Mouse (Mus musculus) kidney, adult 2 months (tissue): ENCODE data around the gene Btn1a1. TPM values are rescaled to one million over a fixed set of nuclear protein-coding genes. Genes with fewer than 3 reads are reported as not detected.
A peak's percentile ranks its signal among the peaks of the same experiment; 100 is the strongest.

Experiments
- DNase-seq: peaks from one replicate; pipeline ENCODE4 v3.0.0; 2021
- H3K27ac ChIP-seq: fragments of 200-500 bp; 2 replicates; pipeline ENCODE4 v1.5.1; 2012; ENCODE audit warnings: low read depth, low read length, control low read depth, inconsistent platforms; ENCODE audit not compliant: insufficient read depth
- H3K27me3 ChIP-seq: fragments of 200-500 bp; replicated peaks from 2 replicates; pipeline ENCODE4 v1.6.1; 2012; ENCODE audit warnings: mild to moderate bottlenecking, moderate library complexity, low read length, inconsistent platforms; ENCODE audit not compliant: control insufficient read depth, insufficient read depth
- H3K36me3 ChIP-seq: fragments of 200-500 bp; 2 replicates; pipeline ENCODE4 v1.6.1; 2012; ENCODE audit warnings: mild to moderate bottlenecking, moderate library complexity, low read length, inconsistent platforms; ENCODE audit not compliant: control insufficient read depth, insufficient read depth
- H3K4me1 ChIP-seq: fragments of 200-500 bp; 2 replicates; pipeline ENCODE4 v1.6.1; 2011; ENCODE audit warnings: low read length; ENCODE audit not compliant: control insufficient read depth, insufficient read depth
- H3K4me3 ChIP-seq: fragments of 200-500 bp; 2 replicates; pipeline ENCODE4 v1.5.1; 2011; ENCODE audit warnings: mild to moderate bottlenecking, low read depth, low read length, control low read depth; ENCODE audit not compliant: insufficient read depth
- CTCF ChIP-seq: fragments of 200-500 bp; conservative IDR thresholded peaks from 2 replicates; pipeline ENCODE4 v1.5.1; 2011; ENCODE audit warnings: low read depth, mild to moderate bottlenecking, control low read depth, low read length, moderate library complexity, mixed read lengths; ENCODE audit not compliant: insufficient read depth, insufficient read length
- POLR2A ChIP-seq: fragments of 200-500 bp; IDR thresholded peaks from one replicate; pipeline ENCODE4 v1.6.1; 2011; ENCODE audit warnings: low read depth, low read length, control low read depth
- WGBS: fragments of 180-500 bp; shearing (Covaris S2); methylation state at CpG from one replicate; pipeline ENCODE4 v1.1.7; 2018; 5-methylcytosine and 5-hydroxymethylcytosine counted together
- polyA plus RNA-seq: library from polyadenylated mRNA; depleted of rRNA; stranded (reverse); fragments of >200 nt; gene quantifications from 2 replicates; pipeline ENCODE4 v1.2.3, GENCODE M21; 2012

Gene Btn1a1
- polyA plus RNA-seq, 1 experiment: not detected

- H3K4me1 ChIP-seq: peaks cover 3% of the 10 kb centered on the region; the same call in 1 of the 2 replicates
- TF ChIP-seq CTCF: no peak
- no peak for TF ChIP-seq POLR2A
- DNase-seq: no peak
- no peak overlapping the region for H3K27ac ChIP-seq
- WGBS: 72% methylated on average over 10 of the region's 10 CpGs
- H3K4me3 ChIP-seq: no peak overlapping the region
- H3K27me3 ChIP-seq: no peaks in the 10 kb centered on the region
- no peaks in the 10 kb centered on the region for H3K36me3 ChIP-seq
Measured at GRCm38 (mm10) chr13:23427401-23427910, 38.2 kb downstream of the Btn1a1 start.

DNA sequence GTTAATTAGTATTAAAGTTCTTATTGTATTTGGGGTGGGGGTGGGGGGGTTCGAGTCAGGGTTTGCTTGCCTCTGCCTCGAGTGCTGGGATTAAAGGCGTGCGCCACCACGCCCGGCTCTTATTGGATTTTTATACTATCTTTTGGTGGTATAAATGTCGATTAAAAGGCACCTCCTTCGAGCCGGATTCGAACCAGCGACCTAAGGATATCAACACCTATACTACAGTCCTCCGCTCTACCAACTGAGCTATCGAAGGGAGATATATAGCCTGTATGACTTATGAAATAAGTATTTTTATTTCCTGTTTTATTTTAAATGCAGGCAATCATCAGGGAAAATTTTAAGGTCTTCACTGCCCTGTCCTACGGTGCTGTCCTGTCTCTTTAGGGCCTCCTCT is 38.8 kb downstream of the Btn1a1 start:
- DNase-seq: no peak
- H3K27ac ChIP-seq: no peak overlapping the region
- H3K4me1 ChIP-seq: peaks cover 3% of the 10 kb centered on the region; the same call in 1 of the 2 replicates
- H3K36me3 ChIP-seq: no peaks in the 10 kb centered on the region
- H3K27me3 ChIP-seq: no peaks in the 10 kb centered on the region
- H3K4me3 ChIP-seq: no peak overlapping the region
- TF ChIP-seq POLR2A (no peak), CTCF (no peak)
- 49% methylated on average over 14 of the region's 14 CpGs for WGBS

DNA sequence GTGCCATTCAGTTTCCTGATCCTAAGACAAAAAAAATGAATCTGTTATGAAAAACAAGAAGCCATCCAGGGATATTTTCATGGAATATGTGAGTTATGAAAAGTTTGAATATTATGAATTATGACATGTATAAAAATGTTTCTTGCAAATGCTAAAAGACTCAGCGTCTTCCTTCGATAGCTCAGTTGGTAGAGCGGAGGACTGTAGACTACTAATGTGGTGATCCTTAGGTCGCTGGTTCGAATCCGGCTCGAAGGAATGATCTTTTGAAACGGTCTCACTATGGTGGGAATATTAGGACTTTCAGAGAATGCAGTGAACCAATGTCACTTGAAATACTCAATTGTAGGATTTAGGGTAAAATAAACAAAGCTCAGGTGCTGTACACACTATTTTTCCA is 39.4 kb downstream of the Btn1a1 start:
- 43% methylated on average over 8 of the region's 8 CpGs for WGBS
- peak; percentile 52 for DNase-seq
- TF ChIP-seq POLR2A (no peak), CTCF (no peak)
- H3K27me3 ChIP-seq: no peaks in the 10 kb centered on the region
- H3K4me1 ChIP-seq: peaks cover 3% of the 10 kb centered on the region; the same call in 1 of the 2 replicates
- no peak overlapping the region for H3K4me3 ChIP-seq
- H3K36me3 ChIP-seq: no peaks in the 10 kb centered on the region; the same call in 1 of the 2 replicates
- no peak overlapping the region for H3K27ac ChIP-seq

DNA sequence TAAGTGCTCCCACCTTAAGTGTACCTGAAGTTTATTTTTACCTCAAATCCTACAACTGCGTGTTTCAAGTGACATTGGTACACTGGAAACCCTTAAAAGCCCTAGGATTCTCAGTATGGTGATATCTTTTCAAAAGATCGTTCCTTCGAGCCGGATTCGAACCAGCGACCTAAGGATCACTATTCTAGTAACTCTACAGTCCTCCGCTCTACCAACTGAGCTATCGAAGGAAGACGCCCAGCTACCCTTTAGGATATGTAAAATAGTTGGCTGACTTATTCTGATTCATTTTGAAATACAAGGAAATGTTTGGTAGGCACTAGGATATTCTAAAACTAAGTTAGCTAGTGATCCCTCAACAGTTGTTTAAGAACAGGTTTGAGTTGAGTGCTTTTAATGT is 40.2 kb downstream of the Btn1a1 start:
- WGBS: 17% methylated on average over 9 of the region's 9 CpGs
- Histone ChIP-seq H3K4me1 (peaks cover 3% of the 10 kb centered on the region; the same call in 1 of the 2 replicates), H3K27ac (no peak overlapping the region), H3K4me3 (no peak overlapping the region), H3K27me3 (no peaks in the 10 kb centered on the region), H3K36me3 (no peaks in the 10 kb centered on the region; the same call in 1 of the 2 replicates)
- DNase-seq: peak; percentile 80
- no peak for TF ChIP-seq CTCF

DNA sequence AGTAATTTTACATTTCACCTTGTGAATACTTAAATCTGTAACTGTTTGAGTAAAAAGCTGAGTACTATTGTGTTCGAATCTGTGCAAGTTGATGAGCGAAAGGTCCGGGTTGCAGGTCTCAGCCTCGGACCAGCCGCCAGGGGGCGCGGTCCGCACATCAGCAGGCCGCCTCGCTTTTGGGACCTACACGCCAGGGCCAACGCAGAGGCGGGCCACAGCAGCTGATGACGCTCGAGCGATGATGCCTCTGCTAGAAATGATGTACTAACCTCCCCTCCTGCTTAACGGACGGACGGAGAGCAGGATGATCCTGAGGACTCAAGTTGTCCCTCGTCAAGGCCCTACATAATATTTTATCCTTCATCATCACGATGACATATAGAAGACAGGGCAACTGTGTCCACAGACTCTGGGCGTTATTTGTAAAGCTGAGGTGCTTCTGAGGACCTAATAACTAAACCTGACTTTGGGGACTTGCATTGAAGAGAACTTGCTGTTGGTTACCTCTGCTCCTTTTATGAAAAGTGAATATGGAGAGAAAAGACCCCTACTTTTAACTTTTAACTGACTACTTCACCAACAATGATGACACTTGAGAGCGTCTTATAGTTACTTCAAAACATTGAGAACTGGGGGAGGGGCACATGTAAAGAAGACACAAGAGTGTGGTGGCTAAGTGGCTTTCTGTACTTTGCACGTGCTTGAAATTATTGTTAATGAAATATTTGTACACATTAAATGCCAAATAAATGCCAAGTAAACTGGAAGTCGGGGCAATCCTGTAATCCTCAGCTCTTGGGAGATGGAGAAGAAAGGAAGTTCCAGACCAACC is 41.0 kb downstream of the Btn1a1 start:
- WGBS: 4% methylated on average over 25 of the region's 25 CpGs
- no peak overlapping the region for H3K27ac ChIP-seq
- peak; percentile 95 for DNase-seq
- no peaks in the 10 kb centered on the region; the same call in 1 of the 2 replicates for H3K36me3 ChIP-seq
- no peaks in the 10 kb centered on the region for H3K27me3 ChIP-seq
- TF ChIP-seq CTCF (peak; percentile 88), POLR2A (no peak)
- no peaks in the 10 kb centered on the region; the same call in 1 of the 2 replicates for H3K4me1 ChIP-seq
- H3K4me3 ChIP-seq: peak overlapping the region; percentile 48; the same call in 1 of the 2 replicates

GRCm38 (mm10) chr13:23424052-23424380 is 41.7 kb downstream of the Btn1a1 start:
- Histone ChIP-seq H3K27me3 (no peaks in the 10 kb centered on the region), H3K4me3 (peak overlapping the region; percentile 73), H3K4me1 (no peaks in the 10 kb centered on the region; the same call in 1 of the 2 replicates), H3K27ac (peak overlapping the region; percentile 43; the same call in 1 of the 2 replicates), H3K36me3 (no peaks in the 10 kb centered on the region; the same call in 1 of the 2 replicates)
- no peak for DNase-seq
- under 1% methylated on average over 7 of the region's 7 CpGs for WGBS
- TF ChIP-seq CTCF: no peak
- TF ChIP-seq POLR2A: no peak
